Mouse (Mus musculus): ENCODE results near the gene Plcg1. TPM values are rescaled to one million over a fixed set of nuclear protein-coding genes. Genes with fewer than 3 reads are reported as not detected.

Gene Plcg1
- polyA plus RNA-seq, 2 experiments from 2014 or later = 52.7 to 59.0 TPM

- no peak for ATAC-seq
These were observed 39.3 kb downstream of the Plcg1 start for GRCm38 (mm10) chr2:160770409-160770808.

GRCm38 (mm10) chr2:160770871-160771270 is 39.8 kb downstream of the Plcg1 start:
- ATAC-seq = no peak

GRCm38 (mm10) chr2:160771325-160772276 is 40.5 kb downstream of the Plcg1 start:
- no peak for ATAC-seq

GRCm38 (mm10) chr2:160778034-160778433 is 46.9 kb downstream of the Plcg1 start:
- no peak for ATAC-seq

GRCm38 (mm10) chr2:160780154-160780833 is 49.2 kb downstream of the Plcg1 start:
- ATAC-seq = peak; percentile 47

- ATAC-seq = no peak
These were observed 49.7 kb downstream of the Plcg1 start for GRCm38 (mm10) chr2:160780834-160781219.

DNA sequence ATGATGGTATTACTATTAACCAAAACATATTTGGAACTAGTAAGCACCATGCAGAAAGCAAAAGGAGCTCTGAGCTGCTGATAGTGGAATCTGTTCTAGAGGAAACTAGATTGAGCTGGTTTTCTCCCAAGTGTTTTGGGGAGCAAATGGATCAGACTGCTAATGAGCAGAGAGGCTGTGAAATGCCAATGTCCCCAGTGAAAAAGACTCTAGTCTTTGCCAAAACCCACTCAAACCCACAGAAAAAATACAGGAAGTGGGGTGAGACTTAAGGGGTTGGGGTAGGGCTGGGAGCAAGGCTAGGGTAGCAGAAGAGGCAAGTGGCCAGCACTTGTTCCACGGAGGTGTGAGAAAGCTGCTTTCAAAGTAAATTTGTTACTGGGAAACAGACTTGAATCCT is 55.2 kb downstream of the Plcg1 start:
- no peak for ATAC-seq

GRCm38 (mm10) chr2:160789046-160789445 is 57.9 kb downstream of the Plcg1 start:
- no peak for ATAC-seq

DNA sequence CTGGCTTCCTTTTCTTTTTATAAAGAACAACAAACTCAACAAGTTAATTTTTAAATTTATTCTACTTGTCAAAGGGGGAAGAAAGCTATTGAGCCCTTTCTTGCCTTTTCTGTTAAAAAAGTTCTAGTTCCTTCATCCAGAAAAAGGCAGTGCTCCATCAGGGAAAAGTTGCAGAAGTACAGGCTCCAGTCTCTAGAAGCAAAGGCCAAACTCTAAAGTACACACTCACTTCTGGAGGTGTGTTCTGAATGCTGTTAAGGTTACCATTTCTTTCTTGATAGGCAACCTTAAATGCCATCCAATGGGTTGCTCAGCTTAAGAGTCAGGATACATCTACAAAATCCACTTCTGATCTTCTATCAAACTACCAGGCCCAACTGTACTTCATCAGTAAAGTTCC is 58.6 kb downstream of the Plcg1 start:
- no peak for ATAC-seq

DNA sequence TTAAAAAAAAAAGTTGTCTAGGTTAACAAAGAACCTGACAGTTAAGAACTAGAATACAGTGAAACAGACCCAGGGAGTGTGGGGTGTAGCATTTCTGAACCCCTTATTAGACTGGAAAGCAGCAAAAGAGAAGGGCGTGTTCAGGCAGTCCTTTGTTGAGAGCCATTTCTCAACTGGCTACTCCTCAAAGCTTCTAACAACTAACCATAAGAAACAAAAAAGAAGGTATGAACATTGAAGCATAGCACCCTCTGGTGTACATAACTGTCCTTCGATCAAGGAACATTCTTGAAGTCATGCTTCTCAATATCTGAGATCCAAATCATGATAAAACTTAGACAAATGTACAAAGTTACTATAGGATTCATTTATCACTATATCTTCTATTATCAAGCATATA is 62.0 kb downstream of the Plcg1 start:
- ATAC-seq = peak; percentile 90

DNA sequence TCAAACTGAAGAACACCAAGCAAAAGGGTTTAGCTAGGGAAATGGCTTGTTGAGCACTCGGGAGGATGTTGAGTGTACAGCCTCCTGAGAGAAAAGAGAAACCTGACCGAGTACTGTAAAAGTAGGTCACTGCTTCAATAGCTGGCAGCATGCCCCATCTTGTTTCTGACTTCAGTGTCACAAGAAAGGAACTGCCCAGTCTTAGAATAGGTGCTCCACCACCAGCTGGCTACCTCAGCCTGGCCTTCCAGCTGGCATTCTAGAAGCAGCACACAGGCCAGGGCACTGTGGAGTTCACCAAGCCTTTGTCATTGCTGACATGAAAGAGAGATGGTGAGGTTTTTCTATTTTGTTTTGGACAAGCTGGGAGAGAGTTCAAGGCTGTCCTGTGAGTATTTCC is 65.9 kb downstream of the Plcg1 start:
- no peak for ATAC-seq

DNA sequence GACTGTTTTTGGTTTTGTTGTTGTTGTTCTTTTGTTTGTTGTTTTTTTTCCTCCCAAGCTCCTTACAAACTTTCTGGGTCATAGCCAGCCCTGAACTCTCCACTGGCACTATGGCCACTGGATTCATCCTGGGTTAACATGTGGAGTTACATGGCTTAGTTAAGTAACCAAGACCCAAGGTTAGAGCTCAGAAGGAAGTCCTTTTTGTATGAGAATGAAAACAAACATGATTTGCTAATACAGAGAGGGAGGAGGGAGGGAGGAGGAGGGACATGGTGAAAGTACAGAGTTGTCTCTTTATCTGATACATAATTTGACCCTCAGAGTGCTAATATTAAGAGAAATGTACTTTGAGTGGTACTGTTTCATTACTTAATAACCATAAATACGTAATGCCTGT is 67.1 kb downstream of the Plcg1 start:
- ATAC-seq = no peak

DNA sequence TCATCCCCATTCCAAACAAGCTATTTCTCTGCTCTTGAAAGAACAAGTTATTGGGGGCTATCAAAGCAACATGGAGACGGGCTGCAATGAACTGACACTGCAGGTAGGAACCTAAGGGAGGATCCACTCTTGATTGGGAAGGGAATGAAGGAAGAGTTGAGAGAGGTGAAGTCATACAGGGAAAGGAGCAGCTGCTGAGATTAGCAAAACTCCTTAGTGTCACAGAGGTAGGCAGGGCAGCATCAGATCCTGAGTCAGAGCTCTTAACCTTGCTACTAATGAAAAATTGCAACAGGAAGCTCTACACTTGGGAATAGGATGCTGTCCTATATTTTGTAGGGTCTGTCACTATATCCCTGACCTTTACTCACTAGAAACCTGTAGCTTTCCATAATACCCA is 69.9 kb downstream of the Plcg1 start:
- no peak for ATAC-seq

GRCm38 (mm10) chr2:160802326-160802725 is 71.2 kb downstream of the Plcg1 start:
- ATAC-seq = no peak

- ATAC-seq = no peak
These were observed 73.9 kb downstream of the Plcg1 start for GRCm38 (mm10) chr2:160804794-160805527.

- ATAC-seq = no peak
These were observed 75.0 kb downstream of the Plcg1 start for GRCm38 (mm10) chr2:160806091-160806521.

- no peak for ATAC-seq
These were observed 79.3 kb downstream of the Plcg1 start for GRCm38 (mm10) chr2:160810376-160810775.

GRCm38 (mm10) chr2:160810802-160811201 is 79.7 kb downstream of the Plcg1 start:
- no peak for ATAC-seq

Other genes starting within 250 kb of the Plcg1 start
- gene Top1, start 85.4 kb upstream of the Plcg1 start, polyA plus RNA-seq (2017; shearing (Covaris generic)) = 10 to 100 TPM; 74.7 to 77.4 TPM
- 1 to 10 TPM; 6.4 to 7.4 TPM for gene Zhx3, start 141.7 kb downstream of the Plcg1 start, polyA plus RNA-seq (2017; shearing (Covaris generic))
- under 1 TPM; 0.37 to 0.45 TPM for gene Lpin3, start 149.4 kb downstream of the Plcg1 start, polyA plus RNA-seq (2017; shearing (Covaris generic))
- not detected for gene Emilin3, start 181.0 kb downstream of the Plcg1 start, polyA plus RNA-seq (2017; shearing (Covaris generic))

Data from activated CD4-positive, CD25-positive, alpha-beta regulatory T cell, adult 4 months (primary cell).